Mouse (Mus musculus) activated CD4-positive, CD25-positive, alpha-beta regulatory T cell, adult 4 months (primary cell): ENCODE data around the gene Gm10842. TPM values are rescaled to one million over a fixed set of nuclear protein-coding genes. Genes with fewer than 3 reads are reported as not detected.
"Not testable (repeated sequence)": the region's sequence is repeated elsewhere in the genome, so short reads cannot be mapped to it uniquely, and the experiment has no call there.

Experiments
- ATAC-seq: one replicate; pipeline ENCODE4 v1.8.0; 2017
- polyA plus RNA-seq, 2 experiments: library from polyadenylated mRNA; unstranded; fragments of 100-300 nt; shearing (Covaris generic); gene quantifications; one replicate each; pipeline ENCODE4 v1.2.1; 2017

The Gm10842 gene
- not detected for polyA plus RNA-seq

DNA sequence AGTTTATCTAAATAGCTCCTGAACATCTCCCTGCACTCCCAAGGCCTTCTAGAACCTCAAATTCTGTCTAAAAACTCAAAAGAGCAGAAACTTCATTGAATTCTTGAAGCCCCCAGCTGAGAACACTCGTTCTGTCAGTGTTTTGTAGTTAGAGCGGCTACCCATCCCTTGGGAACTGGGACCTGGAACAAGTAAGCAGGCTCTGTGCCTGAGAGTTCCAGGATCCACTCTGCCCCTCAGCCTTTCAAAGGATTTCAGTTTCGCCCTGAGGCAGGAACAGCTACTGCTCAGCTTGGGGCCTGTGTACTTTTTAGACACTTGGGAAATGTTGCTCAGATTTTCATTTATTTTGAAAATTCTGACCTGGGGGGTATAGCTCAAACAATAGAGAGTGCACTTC lies at the start of gene Gm10842:
Gene Gm10842 (plus strand): TSS at position 301 of the 400 bp plus-strand sequence.
- no peak for ATAC-seq

DNA sequence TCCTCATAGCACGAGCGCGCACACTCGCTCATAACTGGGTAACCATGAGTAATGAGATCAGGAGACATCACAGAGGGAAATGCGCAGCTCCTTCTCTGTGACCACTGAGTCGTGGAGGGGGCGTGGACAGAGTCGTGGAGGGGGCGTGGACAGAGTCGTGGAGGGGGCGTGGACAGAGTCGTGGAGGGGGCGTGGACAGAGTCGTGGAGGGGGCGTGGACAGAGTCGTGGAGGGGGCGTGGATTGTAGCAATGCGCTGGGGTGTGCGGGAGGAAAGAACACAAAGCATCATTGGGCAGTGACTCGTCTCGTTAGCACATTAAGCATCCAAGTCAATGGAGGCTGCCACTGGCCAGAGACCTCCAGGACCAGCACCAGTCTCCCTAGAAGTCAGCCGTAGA lies 34.2 kb upstream of the Gm10842 start:
- ATAC-seq: not testable (repeated sequence)

DNA sequence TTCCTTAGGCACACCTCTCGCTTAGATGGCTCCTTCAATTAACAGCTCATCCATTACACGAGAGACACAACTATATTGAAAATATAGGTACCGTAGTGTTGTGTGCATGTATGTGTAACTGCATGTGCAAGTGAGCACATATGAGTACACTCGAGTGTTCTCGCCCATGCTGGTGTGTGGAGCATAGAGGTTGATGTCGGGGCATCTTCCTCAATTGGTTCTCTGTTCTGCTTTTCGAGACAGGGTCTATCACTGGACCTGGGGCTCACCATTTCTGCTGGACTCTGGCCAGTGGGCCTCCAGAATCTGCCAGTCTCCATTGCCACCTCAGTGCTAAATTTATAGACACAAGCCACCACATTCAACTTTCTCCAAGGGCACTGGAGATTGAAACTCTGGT lies 28.9 kb upstream of the Gm10842 start:
- ATAC-seq: no peak

DNA sequence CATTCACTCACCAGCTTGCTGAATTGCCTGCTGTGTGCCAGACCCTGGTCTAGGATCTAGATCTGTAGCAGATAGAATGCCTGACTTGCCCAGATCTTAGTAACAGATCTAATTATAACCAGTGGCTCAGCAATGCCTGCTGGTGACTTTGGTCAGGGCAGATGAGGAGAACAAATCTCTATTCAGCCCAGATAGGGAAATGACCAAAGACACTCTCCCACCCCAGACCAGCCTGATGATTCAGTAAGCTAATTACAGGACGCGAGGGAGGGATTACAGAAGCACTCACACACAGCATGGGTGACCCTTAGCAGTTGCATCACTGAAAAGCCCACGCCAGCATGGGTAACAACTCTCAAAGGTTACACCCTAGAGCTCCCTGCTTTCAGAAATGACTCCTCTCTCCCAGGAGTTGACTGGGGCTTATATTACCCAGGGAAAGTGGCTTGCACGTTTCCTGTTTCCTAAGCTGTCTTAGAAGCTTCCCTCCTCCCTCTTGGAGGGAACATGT lies 26.1 kb upstream of the Gm10842 start:
- no peak for ATAC-seq

DNA sequence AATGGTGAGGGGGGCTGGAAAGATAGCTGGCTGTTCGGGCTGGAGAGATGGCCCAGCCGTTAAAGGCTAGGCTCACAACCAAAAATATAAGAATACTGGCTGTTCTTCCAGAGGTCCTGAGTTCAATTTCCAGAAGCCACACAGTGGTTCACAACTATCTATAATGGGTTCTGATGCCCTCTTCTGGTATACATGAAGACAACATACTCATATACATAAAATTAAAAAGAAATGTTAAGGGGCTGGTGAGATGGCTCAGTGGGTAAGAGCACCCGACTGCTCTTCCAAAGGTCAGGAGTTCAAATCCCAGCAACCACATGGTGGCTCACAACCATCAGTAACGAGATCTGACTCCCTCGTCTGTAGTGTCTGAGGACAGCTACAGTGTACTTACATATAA lies 24.9 kb upstream of the Gm10842 start:
- ATAC-seq: not testable (repeated sequence)

DNA sequence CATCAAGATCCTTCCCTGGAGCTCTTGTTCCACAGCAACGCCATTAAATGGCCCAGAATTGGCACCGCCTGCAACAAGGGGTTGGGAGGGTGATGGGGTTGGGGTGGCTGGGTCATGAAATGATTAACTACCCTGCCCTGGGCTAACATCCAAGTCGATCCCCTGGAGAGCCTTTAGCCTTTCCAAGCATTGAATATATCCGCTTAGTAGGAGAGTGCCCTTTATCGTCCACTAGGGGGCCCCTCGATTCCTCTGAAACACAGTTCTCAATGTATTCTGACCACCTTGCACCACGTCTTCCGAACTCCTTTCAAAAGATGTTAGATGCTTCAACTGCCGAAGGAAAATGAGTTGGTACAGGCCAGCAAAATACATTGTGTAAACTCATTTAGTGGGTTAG lies 22.7 kb upstream of the Gm10842 start:
- no peak for ATAC-seq

DNA sequence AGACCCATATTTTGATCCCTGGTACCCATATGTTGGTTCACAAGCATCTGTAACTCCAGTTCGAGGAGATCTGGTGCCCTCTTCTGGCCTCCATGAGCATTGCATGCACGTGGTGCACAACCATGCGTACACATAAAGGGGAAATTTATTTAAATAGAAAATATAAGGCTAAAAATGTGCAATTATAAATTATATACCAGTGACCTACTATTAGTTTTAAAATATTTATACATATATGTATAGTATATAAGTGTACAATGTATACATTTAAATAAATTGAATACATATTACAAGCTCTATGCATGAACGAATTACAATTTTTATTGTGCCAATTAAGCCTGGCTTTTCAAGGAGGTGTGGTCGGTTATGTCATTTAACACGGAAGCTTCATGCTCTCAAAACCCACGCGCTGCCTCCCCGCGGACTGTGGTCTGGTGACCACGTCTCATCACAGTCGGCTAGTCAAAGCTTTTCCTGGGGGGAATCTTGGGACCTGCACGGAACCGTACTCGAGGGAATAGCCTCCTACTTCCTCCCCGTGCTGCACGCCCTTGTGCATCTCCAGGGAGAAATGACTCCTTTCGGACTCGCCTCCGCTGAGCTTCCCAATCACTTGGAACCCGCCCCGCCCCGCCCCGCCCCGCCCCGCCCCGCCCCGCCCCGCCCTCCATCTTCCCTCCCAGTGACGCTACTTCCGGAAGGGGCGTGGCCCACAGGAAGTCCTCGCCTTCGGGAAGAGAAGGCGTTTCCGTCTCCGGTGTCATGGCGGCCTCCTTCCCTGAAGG lies 20.8 kb upstream of the Gm10842 start, which contains the start of gene Mettl2:
Gene Mettl2 (plus strand): TSS at position 691 of the 785 bp plus-strand sequence.
- peak; percentile 86 for ATAC-seq

DNA sequence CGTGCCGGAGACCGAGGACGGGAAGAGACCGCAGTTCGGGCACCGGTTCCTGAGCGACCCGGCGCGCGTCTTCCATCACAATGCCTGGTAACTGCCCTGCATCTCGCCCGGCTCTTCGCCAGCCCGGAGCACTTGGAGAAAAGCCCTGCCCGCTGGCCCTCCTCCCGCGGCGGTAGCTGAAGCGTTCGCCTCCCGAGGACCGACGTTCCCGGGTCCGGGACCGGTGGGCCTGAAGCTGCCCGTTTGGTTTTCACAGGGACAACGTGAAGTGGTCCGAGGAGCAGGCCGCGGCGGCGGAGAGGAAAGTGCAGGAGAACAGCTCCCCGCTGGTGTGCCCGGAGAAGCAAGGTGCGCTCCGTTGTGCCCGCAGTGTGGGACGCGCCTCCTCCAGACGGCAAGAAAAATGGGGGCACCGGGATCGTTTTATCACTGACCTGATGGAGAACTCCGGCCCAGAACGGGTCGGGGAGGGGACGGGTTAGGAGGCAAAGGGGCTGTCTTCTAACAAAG lies 20.1 kb upstream of the Gm10842 start:
- no peak for ATAC-seq

DNA sequence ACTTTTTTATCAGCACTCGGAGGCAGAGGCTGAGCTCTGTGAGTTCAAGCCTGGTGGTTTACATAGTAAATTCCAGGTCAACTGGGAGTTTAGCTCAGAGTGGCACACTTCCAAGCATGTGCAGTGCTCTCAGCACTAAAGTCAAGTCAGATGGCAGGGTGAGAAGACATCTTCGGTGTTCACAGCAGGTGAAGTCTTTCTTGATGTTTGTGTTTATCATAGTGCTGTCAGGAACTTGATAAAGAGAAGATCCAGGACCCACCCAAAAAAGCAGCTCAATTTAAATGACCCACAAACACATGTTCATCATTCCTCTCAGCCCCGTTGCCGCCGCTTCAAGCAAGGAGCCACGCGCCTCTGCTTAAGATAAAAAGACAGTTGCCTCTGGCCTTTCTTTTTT lies 11.0 kb upstream of the Gm10842 start:
- no peak for ATAC-seq

DNA sequence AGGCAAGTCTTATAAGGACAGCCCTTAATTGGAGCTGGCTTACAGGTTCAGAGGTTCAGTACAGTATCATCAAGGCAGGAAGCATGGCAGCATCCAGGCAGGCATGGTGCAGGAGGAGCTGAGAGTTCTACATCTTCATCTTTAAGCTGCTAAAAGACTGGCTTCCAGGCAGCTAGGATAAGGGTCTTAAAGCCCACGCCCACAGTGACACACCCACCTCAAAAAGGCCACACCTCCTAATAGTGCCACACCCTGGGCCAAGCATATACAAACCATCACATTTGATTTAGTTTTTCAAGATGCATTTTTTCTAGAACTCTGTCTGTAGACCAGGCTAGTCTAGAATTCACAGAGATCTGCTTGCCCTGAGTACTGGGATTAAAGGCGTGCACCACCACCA lies 9.4 kb upstream of the Gm10842 start:
- ATAC-seq: not testable (repeated sequence)

DNA sequence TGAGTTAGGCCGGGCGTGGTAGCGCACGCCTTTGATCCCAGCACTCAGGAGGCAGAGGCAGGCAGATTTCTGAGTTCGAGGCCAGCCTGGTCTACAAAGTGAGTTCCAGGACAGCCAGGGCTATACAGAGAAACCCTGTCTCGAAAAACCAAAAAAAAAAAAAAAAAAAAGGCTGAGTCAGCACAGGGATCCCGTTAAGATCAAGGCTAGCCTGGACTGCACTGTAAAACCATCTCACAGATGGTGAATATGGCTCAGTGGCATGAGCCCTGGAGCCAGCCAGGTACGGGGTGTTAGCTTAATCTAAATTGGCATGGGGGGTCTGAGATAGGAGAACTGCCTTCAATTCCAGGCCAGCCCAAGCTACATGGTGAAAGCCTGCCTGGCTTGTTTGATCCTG lies 6.2 kb upstream of the Gm10842 start:
- ATAC-seq: not testable (repeated sequence)

DNA sequence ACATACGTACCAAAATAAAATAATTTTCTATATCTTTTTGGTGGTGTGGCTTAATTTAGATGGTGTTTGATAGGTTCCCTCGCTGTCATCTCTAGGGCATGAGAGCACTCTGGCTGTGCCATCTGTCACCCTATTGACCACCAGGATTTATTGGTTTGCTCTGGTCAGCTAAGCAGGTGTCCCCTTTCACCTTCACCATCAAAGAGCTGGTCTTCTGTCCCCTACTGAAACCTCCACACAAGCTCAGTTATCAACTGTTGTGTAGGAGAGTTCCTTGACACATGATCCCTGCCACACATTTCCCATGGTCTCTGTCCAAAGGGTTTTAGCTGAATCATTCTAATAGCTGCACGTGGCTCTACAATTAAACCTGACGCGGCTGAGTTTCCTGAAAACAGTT lies 5.6 kb upstream of the Gm10842 start:
- no peak for ATAC-seq

DNA sequence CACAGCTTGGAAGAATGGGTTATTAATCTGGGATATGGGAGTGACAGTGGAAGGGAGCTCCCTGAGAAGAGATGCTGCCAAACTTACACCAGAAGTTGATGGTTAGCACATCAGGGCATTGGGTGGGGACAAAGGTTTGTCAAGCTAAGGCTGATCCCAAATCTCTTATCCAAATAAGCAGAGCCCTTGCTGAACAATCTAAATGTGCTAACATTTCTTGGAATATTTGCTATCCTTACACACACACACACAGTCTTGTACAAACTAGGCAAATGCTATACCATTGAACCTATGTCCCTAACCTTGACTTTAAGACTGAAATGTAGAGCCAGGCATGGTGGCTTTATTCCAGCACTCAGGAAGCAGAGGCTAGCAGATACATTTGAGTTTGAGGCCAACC lies 3.1 kb upstream of the Gm10842 start:
- no peak for ATAC-seq

DNA sequence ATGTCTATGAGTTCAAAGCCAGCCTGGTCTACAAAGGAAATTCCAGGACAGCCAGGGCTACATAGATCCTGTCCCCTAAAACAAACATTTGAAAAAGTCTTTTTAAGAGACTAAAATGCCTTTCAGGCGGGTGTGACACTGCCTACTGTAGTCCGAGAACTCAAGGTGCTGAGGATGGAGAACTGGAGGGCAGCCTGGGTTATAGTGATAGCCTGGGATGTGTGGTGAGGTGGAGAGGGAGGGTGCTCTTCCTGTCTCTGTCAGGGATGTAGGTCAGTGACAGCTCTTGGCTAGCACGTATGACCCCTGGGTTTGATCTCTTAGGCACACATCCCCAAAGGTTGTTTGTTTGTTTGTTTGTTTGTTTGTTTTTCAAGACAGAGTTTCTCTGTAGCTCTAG lies 2.6 kb upstream of the Gm10842 start:
- ATAC-seq: no peak

DNA sequence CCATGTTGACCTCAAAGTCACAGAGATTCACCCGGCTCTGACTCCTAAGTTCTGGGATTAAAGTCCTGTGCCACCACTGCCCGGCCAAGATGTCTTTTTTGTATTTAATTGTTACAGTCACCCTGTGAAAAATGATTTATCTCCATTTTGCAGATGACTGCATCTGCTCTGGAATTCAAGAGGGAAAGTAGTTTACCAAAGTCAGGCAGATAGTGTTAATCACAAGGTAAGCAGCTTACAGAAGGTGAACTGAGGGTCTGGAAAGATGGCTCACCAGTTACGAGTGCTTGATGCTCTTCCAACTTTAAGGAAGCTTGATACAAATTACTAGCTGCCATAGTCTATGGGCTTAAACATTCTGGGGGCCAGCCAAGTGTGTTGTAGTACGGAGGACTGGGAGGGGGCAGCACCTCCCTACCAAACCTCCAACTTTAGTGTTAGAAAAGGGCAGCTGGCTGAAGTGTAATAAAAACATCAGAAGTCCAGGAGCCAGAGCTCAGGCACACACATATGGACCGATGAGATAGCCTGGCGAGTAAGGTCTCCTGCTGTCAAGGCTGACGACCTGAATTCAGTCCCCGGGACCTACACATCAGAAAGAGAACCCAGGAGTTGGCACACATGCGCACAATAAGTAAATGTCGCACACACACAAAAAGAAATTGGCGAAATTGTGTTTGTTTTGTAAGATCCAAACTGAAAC lies 2.0 kb upstream of the Gm10842 start:
- ATAC-seq: no peak

DNA sequence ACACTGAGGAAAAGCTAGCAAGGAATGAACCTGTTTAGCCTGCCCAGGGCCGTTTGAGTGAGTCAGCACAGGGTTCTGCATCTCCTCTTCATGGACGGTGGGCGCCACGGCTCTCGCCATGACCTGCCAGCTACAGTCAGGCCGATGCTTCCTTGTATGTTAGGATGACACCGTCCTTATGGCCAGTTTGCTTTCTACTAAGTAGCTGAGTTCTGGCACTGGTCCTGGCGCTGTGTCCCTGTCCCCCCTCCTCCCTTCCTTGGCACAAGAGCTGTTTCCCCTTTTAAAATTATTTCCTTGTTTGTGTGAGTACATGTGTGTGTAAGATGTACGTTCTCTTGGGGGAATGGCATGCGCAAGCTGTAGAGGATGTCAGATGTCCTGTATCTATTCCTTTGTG lies 1.5 kb upstream of the Gm10842 start:
- no peak for ATAC-seq

DNA sequence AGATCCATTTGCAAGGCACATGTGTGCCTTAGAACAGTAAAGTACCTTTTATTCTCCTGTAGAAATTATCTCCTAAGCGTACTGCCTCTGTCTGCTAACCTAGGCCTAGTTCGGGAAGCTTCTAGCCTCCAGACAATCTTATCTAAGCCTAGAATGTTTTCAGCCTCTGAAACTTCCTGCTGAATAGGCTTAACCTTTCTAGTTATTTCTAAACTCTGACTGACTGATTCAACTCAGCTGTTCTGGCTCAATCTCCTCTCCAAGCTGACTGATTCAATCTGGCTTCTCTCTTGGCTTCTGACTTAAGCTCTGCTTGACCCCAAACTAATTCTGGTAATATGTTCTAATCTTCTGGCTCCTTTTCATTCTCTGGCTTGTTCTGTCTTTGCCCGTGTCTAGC lies 2.7 kb downstream of the Gm10842 start:
- ATAC-seq: no peak

DNA sequence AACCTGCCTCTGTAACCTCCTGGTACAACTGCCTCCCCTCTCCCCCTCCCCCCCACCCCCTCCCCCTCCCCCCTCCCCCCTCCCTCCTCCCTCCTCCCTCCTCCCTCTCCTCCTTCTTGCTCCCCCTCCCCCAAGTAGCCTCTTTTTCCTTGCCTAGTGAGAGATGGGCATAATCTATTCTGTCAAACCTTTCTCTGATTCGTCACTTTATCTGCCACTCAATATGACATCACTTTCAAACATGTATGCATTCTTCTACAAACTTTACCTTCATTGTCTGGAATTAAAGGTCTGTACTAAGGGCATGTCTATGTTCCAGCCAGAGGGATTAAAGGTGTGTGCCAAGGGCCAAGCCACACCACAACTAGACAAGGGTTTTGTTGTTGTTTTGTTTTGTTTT lies 3.1 kb downstream of the Gm10842 start:
- ATAC-seq: no peak

DNA sequence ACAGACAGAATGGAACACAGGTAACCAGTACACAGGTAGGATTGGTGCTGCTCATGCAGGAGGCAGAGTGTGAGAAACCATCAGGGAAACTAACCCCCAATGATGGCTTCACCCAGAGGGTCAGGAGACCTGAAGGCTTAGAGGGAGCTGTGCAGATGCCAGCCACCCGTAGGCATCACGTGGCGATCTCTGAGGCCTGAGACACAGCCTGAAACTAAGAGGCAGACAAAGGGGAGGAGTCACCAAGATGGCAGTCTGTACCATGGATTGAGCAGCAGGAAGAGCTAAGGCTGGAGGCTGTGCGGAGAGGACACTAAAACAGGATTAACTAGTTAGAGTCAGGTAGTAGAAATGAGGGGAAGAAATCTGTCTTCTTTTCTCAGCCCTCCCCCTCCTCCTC lies 4.0 kb downstream of the Gm10842 start:
- ATAC-seq: no peak

DNA sequence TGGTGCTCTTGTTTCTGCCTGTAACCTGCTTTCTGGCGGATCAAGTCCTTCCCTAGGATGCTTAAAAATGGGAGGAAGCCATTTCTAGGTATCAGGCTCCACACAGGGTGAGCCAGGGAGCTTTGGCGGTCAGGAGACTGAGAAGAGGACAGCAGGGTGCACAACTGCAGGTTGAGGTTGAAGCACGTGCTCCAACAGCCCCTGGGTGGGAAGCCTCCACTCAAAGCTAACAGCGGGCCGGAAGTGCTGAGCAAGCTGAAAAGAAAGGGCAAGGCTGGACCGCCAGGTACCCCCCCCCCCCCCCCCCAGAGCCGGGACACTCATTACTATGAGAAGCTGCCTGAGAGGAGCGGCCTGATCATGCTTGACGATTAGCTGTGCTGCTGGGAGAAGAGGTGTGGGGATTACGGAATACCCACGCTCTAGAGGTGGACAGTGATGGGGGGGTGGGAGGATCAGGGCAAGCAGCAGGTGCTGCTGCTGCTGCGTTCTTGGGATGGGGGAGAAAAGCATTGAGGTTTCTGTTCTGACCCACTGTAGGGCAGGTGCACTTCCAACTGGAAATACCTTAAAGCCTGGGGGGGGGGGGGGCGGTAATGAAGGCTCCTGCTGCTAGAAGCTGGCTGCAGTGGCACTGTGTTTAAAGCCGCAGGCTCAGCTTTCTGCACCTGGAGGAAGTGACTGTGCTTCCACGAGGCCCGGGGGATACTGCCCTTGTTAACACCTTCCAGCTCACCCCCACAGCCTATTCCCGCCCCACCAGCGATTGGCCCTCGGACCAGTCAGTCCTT lies 4.7 kb downstream of the Gm10842 start:
- peak; percentile 36 for ATAC-seq

DNA sequence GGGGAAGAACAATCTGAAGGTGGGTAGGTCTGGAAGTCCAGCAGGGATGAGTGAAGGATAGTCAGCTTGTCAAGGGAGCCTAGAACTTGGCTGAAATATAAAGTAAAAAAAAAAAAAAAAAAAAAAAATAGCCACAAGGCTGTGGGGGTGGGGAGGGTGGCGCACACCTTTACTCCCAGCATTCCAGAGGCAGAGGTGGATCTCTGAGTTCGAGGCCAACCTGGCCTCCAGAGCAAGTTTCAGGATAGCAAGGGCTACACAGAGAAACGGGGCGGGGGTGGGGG lies 5.3 kb downstream of the Gm10842 start:
- ATAC-seq: no peak

DNA sequence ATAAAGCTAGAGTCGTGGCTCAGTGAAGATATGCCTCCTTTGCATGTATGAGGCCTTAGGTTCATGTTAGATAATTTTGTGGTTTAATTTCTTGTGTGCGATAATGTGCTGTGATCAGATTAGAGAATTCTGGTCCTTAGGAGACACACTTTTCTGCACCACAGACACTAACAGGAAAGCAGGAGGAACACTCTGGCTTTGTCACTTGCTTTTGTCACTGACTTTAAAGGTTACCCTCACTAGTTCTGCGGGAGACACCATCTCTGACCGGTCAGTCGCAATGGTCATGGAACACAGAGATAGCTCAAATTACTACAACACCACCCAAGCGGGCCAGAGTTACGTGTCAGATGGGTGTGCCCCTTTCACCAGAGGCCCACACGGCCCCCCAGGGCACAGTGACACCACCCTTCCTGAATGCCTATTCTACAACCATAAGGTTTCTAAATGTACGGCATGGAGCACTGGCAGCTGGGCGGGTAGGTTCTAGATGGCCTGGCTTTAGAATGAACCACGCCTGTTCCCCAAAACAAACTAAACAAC lies 5.7 kb downstream of the Gm10842 start:
- no peak for ATAC-seq
